Mouse (Mus musculus) embryo, embryonic 11 days (tissue): ENCODE results near the gene Slc5a10.

ENCODE experiments used
- DNase-seq: peaks from one replicate; pipeline ENCODE4 v3.0.0-alpha.2; 2015

Slc5a10 gene

DNA sequence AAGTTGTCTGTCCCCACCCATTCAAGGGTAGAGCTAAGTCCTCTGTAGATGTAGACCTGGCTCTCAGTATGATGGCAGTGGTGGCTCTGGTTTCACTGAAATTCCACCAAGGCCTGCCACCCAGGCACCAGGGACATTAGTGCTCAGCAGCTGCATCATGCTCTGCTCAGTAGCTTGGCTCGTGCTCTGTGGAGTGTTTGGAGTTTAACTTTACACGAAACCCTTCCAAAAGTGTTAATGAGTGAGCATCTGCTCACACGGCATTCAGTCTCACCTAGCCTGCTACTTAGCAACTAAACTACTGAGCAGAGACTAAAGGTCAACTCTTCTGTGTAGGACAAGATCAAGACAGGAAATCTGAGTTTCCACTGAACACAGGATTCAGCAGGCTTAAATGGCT lies at the start of gene Slc5a10:
Gene Slc5a10, minus strand, starts transcription at position 191 of the 400 bp plus-strand sequence.
- DNase-seq = no peak

DNA sequence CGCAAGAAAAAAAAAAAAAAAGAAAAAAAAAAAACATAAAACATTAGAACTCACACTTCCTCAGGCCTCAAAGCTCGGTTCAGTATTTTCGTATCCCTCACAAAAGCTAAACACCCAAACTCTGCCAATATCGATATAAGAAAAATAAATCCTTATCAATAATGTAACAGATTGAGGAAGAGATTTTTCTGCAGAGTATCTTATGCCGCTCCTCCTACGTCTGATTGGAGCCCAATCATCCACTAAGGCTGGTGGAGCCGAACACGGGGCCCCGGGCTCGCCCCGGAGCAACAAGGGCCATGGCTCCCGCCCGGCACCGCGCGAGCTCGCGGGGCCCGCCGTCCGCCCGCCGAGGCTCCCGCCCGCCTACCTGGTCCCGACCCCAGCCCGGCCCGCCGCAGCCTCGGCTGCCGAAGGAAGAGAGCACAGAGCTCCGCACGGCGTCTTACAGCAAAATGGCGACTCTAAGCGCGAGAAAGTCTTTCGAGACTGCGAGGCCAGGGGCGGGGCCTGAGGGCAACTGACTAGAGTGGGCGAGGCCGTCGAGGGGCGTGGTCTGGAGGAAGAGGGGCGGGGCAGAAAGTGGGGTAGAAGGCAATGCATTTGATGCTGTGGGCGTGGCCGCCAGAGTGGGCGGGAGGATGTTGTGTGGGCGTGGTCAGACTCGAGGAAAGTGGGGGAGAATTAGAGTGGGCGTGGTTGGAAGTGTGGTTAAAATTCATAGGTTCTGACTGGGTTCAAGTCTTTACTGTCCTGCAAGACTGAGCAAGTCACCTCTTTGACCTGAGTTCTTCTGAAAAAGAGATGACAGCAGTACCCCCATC lies 41.2 kb upstream of the Slc5a10 start, which contains the start of gene Prpsap2:
Gene Prpsap2, minus strand, starts transcription at position 505 of the 824 bp plus-strand sequence.
- DNase-seq = peak; percentile 99

DNA sequence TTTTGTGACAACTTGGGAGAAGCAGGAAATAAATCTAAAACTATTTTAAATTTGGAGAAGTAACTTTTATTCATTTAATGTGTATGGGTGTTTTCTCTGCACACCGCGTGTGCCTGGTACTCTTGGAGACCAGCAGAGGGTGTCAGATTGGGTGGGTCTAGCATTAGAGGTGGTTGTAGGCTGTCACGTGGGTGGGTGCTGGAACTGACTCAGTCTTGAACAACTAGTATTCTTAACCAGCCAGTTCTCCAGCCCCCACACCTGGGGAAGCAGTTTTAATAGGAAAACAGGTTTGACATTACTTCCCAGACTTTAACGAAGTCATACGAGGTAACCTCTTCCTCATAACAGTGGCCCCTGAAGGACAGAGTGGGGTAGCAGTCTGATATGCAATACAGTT lies 39.9 kb upstream of the Slc5a10 start:
- DNase-seq = peak; percentile 19

GRCm38 (mm10) chr11:61757151-61757550 lies 36.5 kb upstream of the Slc5a10 start:
- DNase-seq = no peak

- peak; percentile 18 for DNase-seq
Measured at GRCm38 (mm10) chr11:61751612-61752011, 31.0 kb upstream of the Slc5a10 start.

DNA sequence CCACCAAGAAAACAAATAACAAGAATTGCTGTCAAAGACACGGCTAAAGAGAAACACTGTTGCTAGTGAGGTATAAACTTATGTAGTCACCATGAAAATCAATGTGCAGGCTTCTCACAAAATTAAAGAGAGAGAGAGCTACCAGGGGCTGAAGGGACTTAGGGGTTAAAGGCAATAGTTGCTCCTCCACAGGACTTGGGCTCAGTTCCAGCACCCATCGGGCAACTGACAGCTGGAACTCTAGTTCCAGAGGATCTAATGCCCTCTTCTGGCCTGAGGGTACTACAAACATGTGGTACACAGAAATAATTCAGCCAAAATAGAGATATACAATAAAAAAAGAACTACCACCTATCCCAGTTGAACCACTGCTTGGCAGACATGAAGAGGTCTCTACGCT lies 26.5 kb upstream of the Slc5a10 start:
- DNase-seq = no peak

- DNase-seq = no peak
Measured at GRCm38 (mm10) chr11:61745781-61746180, 25.2 kb upstream of the Slc5a10 start.

GRCm38 (mm10) chr11:61744460-61744859 lies 23.8 kb upstream of the Slc5a10 start:
- DNase-seq = peak; percentile 36

DNA sequence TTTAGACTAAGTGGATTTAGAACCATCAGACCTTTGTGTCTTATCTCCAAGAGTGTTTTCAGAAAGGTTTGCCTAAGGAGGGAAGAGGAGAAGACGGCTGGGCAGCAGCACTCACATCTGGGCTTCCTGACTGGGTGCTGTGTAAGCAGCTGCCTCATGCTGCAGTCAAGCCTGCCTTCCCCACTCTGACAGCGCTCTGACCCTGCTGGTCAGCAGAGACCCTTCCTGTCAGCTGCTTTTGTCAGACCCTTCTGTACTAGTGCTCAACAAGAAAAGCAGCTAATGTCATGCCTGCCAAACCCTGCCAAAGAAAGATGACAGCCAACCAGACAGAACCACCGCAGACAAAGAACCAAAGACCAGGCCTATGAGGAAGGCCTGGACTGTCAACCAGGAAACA lies 23.1 kb upstream of the Slc5a10 start:
- DNase-seq = peak; percentile 7

GRCm38 (mm10) chr11:61740500-61740899 lies 19.9 kb upstream of the Slc5a10 start:
- DNase-seq = no peak

DNA sequence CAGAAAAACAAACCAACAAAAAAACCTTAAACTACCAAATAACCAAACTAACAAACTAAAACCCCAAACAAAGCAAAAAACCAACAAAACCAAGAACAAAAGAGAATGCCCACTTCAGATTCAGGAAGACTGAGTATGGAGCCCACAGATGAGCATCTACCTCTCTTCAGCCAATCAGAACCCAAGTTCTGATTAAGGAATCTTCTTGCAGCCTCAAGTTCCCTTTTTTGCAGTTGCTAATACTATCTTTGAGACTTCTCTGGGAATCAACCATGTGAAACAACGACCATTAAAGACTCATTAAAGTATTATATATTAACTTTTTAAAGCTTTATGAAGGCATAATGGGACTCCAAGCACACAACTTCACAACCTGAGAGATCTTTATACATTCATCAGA lies 16.7 kb upstream of the Slc5a10 start:
- no peak for DNase-seq

GRCm38 (mm10) chr11:61732672-61733071 lies 12.0 kb upstream of the Slc5a10 start:
- no peak for DNase-seq

GRCm38 (mm10) chr11:61728037-61728436 lies 7.4 kb upstream of the Slc5a10 start:
- no peak for DNase-seq

DNA sequence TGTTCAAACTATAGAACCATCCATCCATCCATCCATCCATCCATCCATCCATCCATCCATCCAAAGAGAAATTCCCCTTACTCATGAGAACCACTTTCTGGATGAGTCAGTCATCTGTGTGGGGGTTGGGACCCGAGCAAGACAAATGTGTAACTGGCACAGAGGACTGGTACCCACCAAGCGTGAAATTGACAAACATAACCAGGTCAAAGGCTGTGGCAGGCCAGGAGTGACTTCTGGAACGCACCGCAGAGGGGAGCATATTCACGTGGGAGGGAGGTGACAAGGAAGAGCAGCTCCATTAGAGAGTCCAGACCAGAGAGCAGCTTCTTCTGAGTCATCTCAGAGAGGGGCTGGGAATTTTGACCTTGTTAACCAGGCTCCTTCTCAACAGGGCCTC lies 1.5 kb upstream of the Slc5a10 start:
- no peak for DNase-seq

DNA sequence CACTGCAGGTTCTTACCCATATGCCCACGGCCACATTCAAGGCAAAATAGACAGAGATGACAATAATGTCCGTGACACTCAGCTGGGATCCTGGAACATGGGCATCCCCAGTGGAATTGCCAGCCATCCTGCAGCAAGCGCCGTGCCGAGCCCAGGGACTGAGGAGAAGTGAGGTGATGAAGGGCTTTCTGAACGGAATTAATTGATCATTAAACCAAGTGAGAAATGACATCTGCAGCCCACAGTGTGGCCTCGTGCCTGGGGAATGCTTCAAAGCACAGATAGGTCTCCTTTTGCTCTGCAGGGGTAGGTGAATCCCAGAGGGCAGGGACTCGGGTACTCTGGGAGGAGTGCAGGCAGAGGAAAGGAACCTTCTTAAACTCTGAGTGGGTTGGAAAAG lies 800 bp downstream of the Slc5a10 start:
- no peak for DNase-seq

DNA sequence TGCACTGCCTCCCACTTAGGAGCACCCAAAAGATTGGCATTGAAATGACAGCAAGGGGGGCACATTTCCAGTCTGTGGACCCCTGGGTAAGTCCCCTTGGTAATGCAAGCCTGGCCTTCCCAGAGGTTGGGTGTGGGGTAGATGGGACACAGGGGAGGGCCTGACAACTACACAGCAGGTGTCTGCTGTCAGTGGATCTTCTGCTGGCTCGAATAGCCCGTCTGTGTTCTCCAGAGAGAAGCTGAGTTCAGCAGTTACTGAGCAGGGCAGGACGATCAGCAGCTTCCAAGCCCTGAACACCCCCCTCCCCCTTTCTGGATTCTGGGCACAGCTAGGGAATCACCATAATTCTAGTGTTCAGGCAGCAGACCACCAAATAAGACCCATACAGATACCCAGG lies 1.2 kb downstream of the Slc5a10 start:
- DNase-seq = no peak

- DNase-seq = no peak
Measured at GRCm38 (mm10) chr11:61717990-61718389, 2.6 kb downstream of the Slc5a10 start.

GRCm38 (mm10) chr11:61715130-61715529 lies 5.5 kb downstream of the Slc5a10 start:
- DNase-seq = no peak

- peak; percentile 89 for DNase-seq
Measured at GRCm38 (mm10) chr11:61714346-61715117, 6.1 kb downstream of the Slc5a10 start.

GRCm38 (mm10) chr11:61713157-61713855 lies 7.3 kb downstream of the Slc5a10 start:
- no peak for DNase-seq

DNA sequence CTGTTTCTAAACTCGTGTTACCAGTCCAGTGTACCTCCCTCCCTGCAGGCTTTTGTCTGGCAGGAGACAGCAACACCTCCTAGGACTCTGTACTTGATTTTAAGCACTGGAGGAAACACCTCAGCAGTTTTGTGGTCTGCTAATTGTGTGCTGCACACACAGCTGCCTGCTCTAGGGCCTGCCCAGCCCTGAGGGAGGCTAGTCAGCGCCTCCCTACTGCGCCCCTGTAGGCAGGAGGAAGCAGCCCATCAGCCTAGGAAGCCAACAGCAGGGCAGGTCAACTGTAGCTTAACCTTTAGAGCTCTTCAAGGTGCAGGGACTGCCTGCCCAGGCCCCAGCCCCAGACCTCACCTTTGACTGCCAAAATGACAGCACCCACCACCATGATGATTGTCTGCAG lies 11.7 kb downstream of the Slc5a10 start:
- no peak for DNase-seq

GRCm38 (mm10) chr11:61706232-61706631 lies 14.4 kb downstream of the Slc5a10 start:
- DNase-seq = no peak

DNA sequence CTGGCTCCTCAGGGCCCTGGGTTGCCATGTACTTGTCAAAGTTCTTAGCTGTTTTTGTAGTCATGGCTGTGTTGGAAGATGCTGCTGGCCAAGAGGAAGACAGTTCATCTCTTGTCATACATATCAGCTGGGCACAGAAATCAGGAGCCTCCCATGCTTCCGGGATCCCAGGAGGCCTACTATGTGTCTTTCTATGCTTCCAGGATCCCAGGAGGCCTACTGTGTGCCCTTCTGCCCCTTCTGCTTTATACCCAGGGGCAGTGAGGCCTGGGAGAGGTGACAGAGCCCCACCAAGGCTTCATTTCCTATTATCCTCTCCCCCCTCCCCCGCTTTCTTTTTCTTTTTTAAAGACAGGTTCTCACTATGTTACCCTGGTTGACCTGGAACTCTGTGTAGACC lies 15.0 kb downstream of the Slc5a10 start:
- no peak for DNase-seq
